Mouse (Mus musculus) forebrain, embryonic 14.5 days (tissue): ENCODE results near the gene Diaph3. TPM values are rescaled to one million over a fixed set of nuclear protein-coding genes. Genes with fewer than 3 reads are reported as not detected.
A peak's percentile ranks its signal among the peaks of the same experiment; 100 is the strongest.

Source experiments
- ATAC-seq: fragments of 200-750 bp; cut with Nextera tagmentation; 2 replicates; pipeline ENCODE4 v1.8.0; 2017; ENCODE audit warnings: mild to moderate bottlenecking, moderate library complexity
- DNase-seq: peaks from one replicate; pipeline ENCODE4 v3.0.0-alpha.2; 2015; ENCODE audit warnings: low spot score
- H3K27ac ChIP-seq: fragments of 300-500 bp; sonication (generic); 2 replicates; pipeline ENCODE4 v1.5.1; 2014; ENCODE audit warnings: low read depth, mild to moderate bottlenecking, control low read depth, low read length, moderate library complexity
- H3K27me3 ChIP-seq: fragments of 300-500 bp; sonication (generic); replicated peaks from 2 replicates; pipeline ENCODE4 v1.6.1; 2014; ENCODE audit warnings: low read length, control low read depth, mixed read lengths; ENCODE audit not compliant: control insufficient read depth, insufficient read depth
- H3K36me3 ChIP-seq: fragments of 300-500 bp; sonication (generic); 2 replicates; pipeline ENCODE4 v1.6.1; 2014; ENCODE audit warnings: low read length, control low read depth; ENCODE audit not compliant: control insufficient read depth, insufficient read depth
- H3K4me1 ChIP-seq: fragments of 300-500 bp; sonication (generic); 2 replicates; pipeline ENCODE4 v1.6.1; 2014; ENCODE audit warnings: antibody characterized with exemption, low read length, control low read depth; ENCODE audit not compliant: control insufficient read depth, insufficient read depth
- H3K4me2 ChIP-seq: fragments of 300-500 bp; sonication (generic); 2 replicates; pipeline ENCODE4 v1.6.1; 2014; ENCODE audit warnings: mild to moderate bottlenecking, control low read depth, low read length
- H3K4me3 ChIP-seq: fragments of 300-500 bp; sonication (generic); 2 replicates; pipeline ENCODE4 v1.5.1; 2014; ENCODE audit warnings: low read depth, low read length, control low read depth
- H3K9ac ChIP-seq: fragments of 300-500 bp; sonication (generic); 2 replicates; pipeline ENCODE4 v1.6.1; 2014; ENCODE audit warnings: mild to moderate bottlenecking, low read length, control low read depth, moderate library complexity
- H3K9me3 ChIP-seq: fragments of 300-500 bp; sonication (generic); replicated peaks from 2 replicates; pipeline ENCODE4 v1.6.1; 2016; ENCODE audit warnings: low read length, control low read depth, mixed read lengths; ENCODE audit not compliant: control insufficient read depth
- WGBS: fragments of 180-500 bp; shearing (Covaris S2); extraction: QIAGEN DNeasy Blood & Tissue Kit; methylation state at CpG from one replicate; pipeline ENCODE4 v1.1.7; 2014; 5-methylcytosine and 5-hydroxymethylcytosine counted together
- polyA plus RNA-seq: library from polyadenylated mRNA; unstranded; fragments of >200 nt; fragmentation: Nextera tagmentation; extraction: Ambion mirVana; gene quantifications from 2 replicates; pipeline ENCODE4 v1.2.1, GENCODE M21; 2014

Diaph3 gene
- polyA plus RNA-seq, 1 experiment from 2014 or later, result 3.5 TPM

DNA sequence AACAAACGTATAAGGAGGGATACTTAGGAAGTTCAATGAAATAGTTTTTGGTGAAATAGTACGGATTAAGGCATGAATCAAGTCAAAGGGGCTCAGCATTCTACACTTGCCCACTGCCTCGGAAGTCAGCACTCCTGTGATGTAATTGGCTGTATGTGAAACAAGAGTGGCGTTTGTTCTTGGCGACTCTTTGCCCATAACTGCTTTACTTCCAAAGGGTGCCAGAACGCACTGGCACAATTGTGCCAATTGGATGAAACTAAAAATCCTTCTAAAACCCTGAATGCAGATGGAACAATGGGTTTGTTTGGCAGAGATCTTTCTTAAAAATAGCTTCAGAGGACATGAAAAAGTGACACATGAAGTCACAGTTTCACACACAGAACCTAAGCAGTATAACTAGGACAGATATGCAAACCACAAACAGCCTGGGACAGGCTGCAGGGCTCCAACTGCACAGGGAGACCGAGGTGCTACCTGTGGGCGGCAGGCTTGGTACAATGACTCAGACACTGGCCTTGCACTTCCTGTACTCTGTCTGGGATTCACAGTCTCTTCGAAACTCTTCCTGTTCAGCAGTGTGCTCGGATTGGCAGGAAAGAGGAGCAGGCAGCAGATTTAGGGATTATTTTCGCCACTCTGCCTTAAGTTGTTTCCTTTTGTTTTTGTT is 279.6 kb downstream of the Diaph3 start:
- Histone ChIP-seq H3K27me3 (no peaks in the 10 kb centered on the region), H3K4me1 (no peaks in the 10 kb centered on the region), H3K9me3 (no peaks in the 10 kb centered on the region), H3K4me3 (no peak overlapping the region), H3K36me3 (no peaks in the 10 kb centered on the region), H3K4me2 (no peak overlapping the region), H3K9ac (no peak overlapping the region), H3K27ac (no peak overlapping the region)
- DNase-seq (peak; percentile 13), ATAC-seq (no peak)
- 67% methylated on average over 11 of the region's 11 CpGs for WGBS

DNA sequence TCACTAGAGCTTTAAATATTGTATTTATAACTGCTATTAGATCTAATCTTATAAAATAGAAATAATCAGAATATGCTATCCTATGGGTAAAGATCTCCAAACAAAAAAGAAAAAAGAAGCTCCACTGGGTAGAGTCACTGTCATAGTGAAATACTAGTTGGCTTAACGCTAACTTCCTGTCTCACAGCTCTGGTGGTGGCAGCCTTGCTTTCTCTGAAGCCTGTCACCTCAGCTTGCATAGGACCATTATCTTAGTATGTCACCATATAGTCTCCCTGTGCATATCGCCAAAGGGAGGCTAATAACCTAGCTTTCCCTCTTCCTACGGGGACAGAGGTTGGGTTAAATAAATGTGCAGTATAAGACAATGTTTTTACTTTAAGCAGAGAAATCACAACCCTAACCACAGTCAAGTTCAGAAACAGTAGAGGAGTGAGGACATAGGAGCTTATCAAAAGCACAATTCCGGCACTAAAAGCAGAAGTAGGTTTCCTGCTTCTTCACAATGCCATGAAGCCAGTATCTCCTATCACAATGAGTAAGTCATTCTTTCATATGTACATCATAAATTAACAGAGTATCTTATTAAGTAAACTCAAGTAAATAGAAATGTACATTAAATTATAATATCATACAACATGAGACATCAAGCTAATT is 293.8 kb downstream of the Diaph3 start:
- no peak overlapping the region for H3K4me3 ChIP-seq
- ATAC-seq (no peak), DNase-seq (no peak)
- no peak overlapping the region for H3K27ac ChIP-seq
- no peaks in the 10 kb centered on the region for H3K36me3 ChIP-seq
- WGBS, result 93% methylated on average over 4 of the region's 4 CpGs
- no peaks in the 10 kb centered on the region for H3K9me3 ChIP-seq
- no peaks in the 10 kb centered on the region for H3K4me1 ChIP-seq
- no peaks in the 10 kb centered on the region for H3K27me3 ChIP-seq
- no peak overlapping the region for H3K4me2 ChIP-seq
- no peak overlapping the region for H3K9ac ChIP-seq

DNA sequence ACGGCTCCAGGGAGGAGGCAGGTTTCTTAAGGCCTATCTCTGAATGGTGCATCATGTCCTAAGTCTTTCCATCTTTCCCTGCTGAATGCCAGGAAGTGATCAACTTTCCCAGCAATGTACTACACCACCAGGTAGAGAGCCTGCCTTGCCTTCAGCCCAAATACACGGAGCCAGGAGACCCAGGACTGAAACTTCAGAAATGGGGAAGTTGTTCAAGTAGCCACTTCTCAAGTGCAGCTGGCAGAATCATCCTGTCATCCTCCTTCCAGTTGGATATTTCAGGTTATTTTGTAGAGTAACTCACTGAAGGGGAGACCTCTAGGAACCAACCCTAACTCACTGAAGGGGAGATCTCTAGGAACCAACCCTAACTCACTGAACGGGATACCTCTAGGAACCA is 297.0 kb downstream of the Diaph3 start:
- Histone ChIP-seq H3K9ac (no peak overlapping the region), H3K9me3 (no peaks in the 10 kb centered on the region), H3K27me3 (no peaks in the 10 kb centered on the region), H3K27ac (no peak overlapping the region), H3K4me3 (no peak overlapping the region), H3K36me3 (no peaks in the 10 kb centered on the region), H3K4me2 (no peak overlapping the region), H3K4me1 (no peaks in the 10 kb centered on the region)
- DNase-seq, result no peak
- no peak for ATAC-seq
- 91% methylated on average over 3 of the region's 3 CpGs for WGBS

DNA sequence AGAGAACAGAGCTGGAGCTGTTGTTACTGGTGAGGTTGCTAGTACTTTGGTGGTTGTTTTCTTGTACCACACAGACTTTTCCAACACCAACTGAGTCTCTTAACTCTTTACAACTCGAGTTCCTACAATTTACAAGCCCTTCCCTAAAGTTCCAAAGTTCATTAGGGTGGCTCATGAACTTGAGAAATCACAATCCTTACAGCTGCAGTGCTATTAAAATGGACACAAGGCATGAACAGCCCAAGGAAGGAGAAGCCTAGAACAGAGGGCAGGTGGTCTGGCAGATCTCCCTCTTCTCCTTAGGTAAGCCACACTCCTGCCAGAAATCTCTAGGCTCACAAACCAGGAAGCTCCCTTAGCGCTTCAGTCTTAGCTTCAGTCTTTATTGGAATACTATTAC is 303.4 kb downstream of the Diaph3 start:
- H3K27ac ChIP-seq, result no peak overlapping the region
- no peak for DNase-seq
- ATAC-seq, result no peak
- WGBS, result 67% methylated on average over 2 of the region's 2 CpGs
- no peak overlapping the region for H3K4me3 ChIP-seq
- no peaks in the 10 kb centered on the region for H3K36me3 ChIP-seq
- H3K27me3 ChIP-seq, result no peaks in the 10 kb centered on the region
- no peak overlapping the region for H3K9ac ChIP-seq
- no peaks in the 10 kb centered on the region for H3K9me3 ChIP-seq
- H3K4me1 ChIP-seq, result no peaks in the 10 kb centered on the region
- H3K4me2 ChIP-seq, result no peak overlapping the region

DNA sequence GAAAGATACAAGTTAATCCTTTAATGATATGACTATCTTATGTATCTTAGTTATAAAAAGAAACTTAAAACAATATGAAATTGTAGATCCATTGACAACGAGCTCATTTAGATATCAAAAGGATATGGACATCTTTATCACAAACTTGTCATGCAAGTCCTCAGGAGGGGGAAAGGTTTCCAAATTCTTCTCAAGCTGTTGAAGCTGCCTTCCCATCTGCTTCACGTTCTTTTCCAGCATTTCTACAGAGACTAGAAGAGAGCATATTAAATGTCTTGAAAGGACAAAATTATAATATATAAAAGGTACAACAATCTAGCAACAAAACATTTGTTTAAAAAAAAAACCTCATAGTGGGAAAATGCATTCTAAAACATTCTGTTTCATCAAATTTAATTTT is 306.2 kb downstream of the Diaph3 start:
- Histone ChIP-seq H3K4me2 (no peak overlapping the region), H3K4me3 (no peak overlapping the region), H3K27me3 (no peaks in the 10 kb centered on the region), H3K9ac (no peak overlapping the region), H3K4me1 (no peaks in the 10 kb centered on the region), H3K36me3 (no peaks in the 10 kb centered on the region), H3K27ac (no peak overlapping the region), H3K9me3 (no peaks in the 10 kb centered on the region)
- ATAC-seq, result no peak
- WGBS, result 80% methylated on average over 2 of the region's 2 CpGs
- DNase-seq, result peak; percentile 38

DNA sequence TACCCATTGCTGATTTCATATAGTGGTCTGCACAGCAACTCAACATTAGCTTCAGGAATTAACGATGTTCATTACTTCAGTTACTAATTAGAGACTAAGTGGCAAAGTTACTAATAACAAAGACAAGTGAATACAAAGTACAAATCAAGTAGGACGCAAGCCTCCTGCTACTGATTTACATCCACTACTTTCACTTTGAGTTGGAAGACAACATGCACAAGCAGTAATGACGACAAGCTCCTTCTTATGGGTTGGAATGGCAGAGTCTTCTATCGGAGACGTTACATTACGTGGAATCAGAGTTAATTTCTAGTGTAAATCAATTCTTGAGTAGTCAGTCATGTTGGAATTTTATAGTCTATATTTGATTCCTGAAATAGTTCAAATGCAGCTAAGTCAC is 306.8 kb downstream of the Diaph3 start:
- no peak overlapping the region for H3K27ac ChIP-seq
- H3K4me3 ChIP-seq, result no peak overlapping the region
- H3K4me2 ChIP-seq, result no peak overlapping the region
- ATAC-seq (no peak), DNase-seq (no peak)
- no peaks in the 10 kb centered on the region for H3K36me3 ChIP-seq
- WGBS, result 75% methylated on average over 6 of the region's 6 CpGs
- H3K9ac ChIP-seq, result no peak overlapping the region
- H3K9me3 ChIP-seq, result no peaks in the 10 kb centered on the region
- H3K4me1 ChIP-seq, result no peaks in the 10 kb centered on the region
- no peaks in the 10 kb centered on the region for H3K27me3 ChIP-seq

DNA sequence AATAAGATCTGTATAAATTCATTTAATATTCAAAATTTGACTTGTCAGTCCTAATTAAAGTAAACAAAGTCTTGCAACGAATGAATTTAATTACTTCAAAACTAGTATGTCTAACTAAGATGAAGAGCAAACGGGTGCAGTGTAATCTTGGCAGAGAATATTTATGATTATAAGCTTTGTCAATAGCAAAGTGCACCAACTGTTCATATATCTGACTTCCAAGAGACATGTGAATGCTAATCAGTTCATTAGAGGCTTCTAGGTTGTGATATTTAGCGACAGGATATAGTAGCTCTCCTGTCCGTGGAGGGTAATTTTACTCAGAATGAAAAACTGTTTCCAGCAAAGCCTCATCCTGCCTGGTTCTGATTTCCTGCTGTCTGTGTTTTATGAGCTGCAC is 308.0 kb downstream of the Diaph3 start:
- 47% methylated on average over 4 of the region's 4 CpGs for WGBS
- ATAC-seq, result peak; percentile 70; the same call in 1 of the 2 replicates
- Histone ChIP-seq H3K9ac (no peak overlapping the region), H3K4me2 (no peak overlapping the region), H3K4me1 (no peaks in the 10 kb centered on the region), H3K27ac (0 out of 2 replicates have a peak overlapping the region, but pooled peaks have one; percentile 5), H3K27me3 (no peaks in the 10 kb centered on the region), H3K9me3 (no peaks in the 10 kb centered on the region), H3K4me3 (no peak overlapping the region), H3K36me3 (no peaks in the 10 kb centered on the region)
- peak; percentile 72 for DNase-seq

DNA sequence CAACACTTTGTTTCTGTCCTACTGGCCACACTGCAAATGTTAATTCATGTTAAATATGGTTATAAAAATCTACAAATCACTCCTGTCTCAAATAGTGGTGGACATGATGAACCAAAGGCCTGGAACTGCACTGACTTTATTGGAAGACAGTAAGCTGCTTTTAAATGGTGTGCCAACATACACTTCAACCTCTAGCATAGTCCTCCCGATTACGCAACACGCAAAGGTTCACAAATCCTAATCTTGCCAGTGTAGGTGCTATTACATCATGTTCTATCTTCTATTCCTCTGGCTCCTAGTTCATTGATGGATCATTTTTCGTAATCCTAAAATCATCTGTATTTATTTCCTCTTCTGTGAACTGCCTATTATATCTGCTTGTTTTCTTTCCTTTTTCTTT is 324.8 kb downstream of the Diaph3 start:
- WGBS, result over 99% methylated on average over 4 of the region's 4 CpGs

DNA sequence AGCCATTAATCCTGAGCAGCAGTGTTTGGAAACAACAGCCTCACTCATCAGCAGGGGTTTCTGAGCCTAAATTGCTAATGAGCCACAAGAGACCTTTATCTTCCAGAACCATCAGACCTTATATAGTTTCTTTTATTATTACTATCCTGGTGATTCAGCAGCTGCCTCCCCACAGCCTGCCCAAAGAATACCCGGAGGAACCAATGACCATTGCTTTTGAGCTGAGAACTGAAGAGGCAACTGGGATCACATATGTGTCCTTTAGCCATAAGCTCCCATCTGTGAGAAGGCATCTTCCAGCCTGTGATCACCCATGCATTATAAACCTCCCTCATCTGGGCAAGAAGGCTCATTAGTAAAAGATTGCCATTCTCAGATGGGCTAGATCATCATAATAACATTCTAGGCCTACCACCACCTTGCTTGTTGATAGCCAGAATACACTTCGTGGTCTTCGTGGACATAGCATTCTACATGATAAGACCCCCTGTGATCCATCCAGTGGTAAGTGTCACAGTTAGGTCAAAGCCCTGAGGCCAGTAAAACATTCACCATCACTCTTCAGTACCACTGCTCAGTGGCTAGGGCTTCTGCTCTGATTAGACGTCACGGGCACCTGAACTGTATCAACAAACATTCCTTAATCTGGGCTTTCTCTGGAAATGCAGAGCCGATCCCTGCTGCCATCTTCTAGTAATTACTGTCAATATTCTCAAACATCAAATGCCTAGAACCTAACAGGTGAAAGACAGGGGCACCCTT is 352.0 kb downstream of the Diaph3 start:
- Histone ChIP-seq H3K27me3 (no peaks in the 10 kb centered on the region), H3K4me3 (no peak overlapping the region), H3K4me2 (no peak overlapping the region), H3K4me1 (peaks cover 4% of the 10 kb centered on the region; the same call in 1 of the 2 replicates), H3K27ac (no peak overlapping the region), H3K9ac (no peak overlapping the region), H3K9me3 (no peaks in the 10 kb centered on the region), H3K36me3 (no peaks in the 10 kb centered on the region)
- ATAC-seq (no peak), DNase-seq (no peak)
- WGBS, result 83% methylated on average over 6 of the region's 6 CpGs

More for the DNA sequence above, 324.8 kb downstream of the Diaph3 start:
- no peak overlapping the region for H3K4me2 ChIP-seq
- no peak overlapping the region for H3K27ac ChIP-seq
- no peaks in the 10 kb centered on the region for H3K27me3 ChIP-seq
- H3K4me1 ChIP-seq, result no peaks in the 10 kb centered on the region
- no peak for ATAC-seq
- no peaks in the 10 kb centered on the region for H3K9me3 ChIP-seq
- no peaks in the 10 kb centered on the region for H3K36me3 ChIP-seq
- no peak overlapping the region for H3K4me3 ChIP-seq
- H3K9ac ChIP-seq, result no peak overlapping the region
- no peak for DNase-seq
